Mouse (Mus musculus) R1 (cell line): ENCODE results near the gene Vwa2.

ENCODE experiments used
- DNase-seq: peaks from one replicate; pipeline ENCODE4 v3.0.0-alpha.2; 2018; ENCODE audit warnings: low read depth, low spot score

The Vwa2 gene

DNA sequence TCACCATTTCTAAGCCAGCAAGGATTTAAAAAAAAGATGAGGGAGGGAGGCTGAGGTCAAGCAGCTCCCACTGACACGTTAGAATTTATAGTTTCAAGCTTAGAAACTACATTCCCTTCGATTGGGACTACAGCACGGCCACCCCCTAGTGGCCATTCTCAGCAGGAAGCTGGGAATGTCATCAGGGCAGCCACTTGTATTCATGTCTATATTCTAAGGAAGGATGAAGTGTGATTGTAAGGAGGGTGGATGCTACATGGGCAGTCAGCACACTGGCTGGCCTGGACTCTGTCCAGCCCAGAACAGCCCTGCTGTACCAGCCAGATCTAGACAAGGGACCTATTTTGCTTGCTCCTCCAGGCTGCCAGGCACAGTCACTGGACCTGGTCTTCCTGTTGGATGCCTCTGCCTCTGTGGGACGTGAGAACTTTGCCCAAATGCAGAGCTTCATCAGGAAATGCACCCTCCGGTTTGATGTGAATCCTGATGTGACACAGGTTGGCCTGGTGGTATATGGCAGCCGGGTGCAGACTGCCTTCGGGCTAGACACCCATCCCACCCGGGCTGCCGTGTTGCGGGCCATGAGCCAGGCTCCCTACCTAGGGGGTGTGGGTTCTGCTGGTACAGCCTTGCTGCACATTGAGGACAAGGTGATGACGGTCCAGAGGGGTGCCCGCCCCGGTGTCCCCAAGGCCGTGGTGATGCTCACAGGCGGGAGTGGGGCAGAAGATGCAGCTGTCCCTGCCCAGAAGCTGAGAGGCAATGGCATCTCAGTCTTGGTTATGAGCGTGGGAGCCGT, 34.6 kb downstream of the Vwa2 start:
- peak; percentile 50 for DNase-seq

DNA sequence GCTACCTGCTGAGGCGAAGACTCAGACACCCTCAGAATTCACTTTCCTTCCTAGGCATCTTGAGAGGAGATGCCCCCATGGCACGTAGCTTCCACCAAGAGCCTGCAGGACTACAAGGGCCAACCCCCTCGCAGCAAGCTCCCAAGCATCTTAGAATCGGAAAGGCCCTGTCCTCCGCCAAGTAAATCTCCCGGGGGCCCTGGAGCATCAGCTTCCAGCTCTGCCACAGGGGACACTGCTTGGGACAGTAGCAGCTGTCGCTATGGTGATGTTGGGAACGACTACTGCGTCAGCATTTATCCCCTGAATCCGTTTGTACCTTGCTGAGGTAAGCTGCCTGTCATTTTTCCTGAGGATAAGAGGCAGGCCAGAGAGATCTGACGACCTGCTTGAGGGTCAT, 36.5 kb downstream of the Vwa2 start:
- DNase-seq, result no peak

DNA sequence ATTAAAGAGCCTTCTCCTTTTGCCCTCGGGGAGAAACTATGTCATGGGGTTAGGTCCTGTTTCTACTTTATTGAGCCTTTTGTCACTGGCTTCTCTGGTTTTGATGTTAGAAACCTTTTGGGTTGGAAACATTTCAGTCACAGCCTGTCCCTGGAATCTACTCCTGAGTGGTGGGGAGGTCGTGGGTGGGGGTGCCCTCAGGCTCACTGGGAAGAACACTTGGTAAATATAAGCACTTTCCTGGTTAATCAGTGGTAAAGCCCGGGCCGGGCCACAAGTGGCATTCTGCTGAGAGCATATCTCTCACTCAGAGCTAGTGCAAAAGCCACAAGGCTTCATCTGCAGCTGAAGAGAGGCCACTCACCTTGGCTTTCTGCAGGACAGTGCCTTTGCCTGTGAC, 39.7 kb downstream of the Vwa2 start:
- DNase-seq, result no peak

DNA sequence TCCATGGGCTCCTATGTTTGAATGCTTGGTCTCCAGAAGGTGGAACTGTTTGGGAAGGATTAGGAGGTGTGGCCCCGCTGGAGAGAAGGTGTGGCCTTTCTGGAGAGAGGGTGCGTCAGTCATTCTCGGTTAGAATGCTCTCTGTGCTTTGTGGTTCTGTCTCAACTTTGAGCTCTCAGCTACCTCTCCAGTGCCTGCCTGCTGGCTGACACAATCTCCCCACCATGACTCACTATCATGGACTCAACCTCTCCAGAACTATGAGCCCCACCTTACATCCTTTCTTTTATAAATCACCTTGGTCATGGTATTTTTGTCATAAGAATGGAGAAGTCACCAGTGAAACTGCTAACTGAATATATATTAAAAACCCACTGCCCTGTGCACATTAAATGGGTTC, 40.6 kb downstream of the Vwa2 start:
- DNase-seq, result peak; percentile 38

DNA sequence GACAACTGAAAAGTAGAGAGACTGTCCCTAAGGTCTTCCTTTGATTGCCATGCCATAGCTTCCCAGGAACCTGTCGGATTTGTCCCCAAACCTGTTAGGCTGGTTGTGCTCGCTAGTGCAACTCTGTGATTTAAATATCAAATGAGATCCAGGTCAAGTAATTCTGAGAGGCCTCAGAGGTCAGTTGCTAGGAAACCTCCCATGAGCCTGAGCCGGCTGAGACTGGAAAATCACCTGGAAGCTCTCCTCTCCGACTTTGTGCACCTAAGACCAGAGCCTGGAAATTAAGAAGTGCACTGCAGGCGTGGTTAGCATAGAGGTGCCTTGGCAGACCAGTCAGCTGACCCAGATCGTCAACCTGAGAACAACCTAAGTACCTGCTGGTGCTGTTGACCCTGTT, 41.0 kb downstream of the Vwa2 start:
- DNase-seq, result peak; percentile 91

DNA sequence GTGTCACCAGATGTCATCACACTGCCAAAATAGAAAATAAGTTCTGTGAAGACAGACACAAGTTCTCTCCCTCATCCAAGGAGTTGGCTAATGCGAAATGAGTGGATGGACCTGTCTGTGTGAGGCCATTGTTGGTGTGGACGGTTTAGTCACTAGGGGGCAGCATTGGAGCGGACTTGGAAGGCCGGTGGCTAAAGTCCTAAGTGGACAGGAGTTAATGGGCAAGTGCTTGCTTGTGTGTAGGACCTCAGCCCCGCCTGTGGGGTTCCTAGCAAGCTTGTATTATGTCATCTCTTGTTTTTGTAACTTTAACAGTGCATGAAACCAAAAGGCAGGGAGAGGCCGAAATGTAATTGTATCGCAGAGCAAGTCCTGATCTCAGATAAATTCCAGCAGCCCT, 45.6 kb downstream of the Vwa2 start:
- DNase-seq, result peak; percentile 75

DNA sequence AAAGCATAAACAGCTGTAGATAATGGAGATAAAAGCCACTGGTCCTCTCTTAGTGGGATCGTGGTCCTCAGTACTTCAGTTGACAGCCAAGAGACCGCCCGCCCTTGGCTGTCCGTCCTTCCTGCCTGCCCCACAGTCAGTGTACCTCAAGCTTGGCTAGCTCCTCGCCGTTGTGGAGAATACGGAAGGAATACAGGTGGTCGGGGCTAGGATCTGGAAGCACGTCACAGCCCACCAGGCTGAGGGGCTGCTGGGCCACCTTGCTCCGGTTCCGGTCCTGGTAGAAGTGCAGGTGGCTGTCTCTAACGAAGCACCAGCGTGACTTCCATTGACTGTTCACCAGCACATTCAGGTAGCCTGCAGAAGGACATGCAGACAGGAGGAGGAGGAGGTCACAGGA, 46.2 kb downstream of the Vwa2 start:
- no peak for DNase-seq

DNA sequence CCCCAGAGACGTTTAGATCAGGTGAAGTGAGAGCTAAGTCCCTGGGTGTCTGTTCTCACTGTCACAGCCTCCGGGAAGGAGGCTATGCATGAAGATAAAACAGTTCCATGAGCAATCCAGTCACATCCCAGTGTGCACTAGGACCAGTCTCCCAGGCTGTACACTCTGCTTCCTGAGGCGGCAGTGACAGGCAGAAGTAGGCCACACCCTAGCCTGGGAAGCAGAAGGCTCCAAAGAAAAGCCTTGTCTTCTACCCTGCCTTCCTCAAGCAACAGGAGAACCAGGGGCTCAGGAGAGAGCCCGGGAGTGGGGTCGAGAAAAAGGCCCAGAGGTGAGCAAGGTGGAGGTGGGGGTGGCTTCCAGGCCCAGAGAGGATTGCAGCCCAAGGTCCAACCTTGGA, 47.7 kb downstream of the Vwa2 start:
- DNase-seq, result no peak

DNA sequence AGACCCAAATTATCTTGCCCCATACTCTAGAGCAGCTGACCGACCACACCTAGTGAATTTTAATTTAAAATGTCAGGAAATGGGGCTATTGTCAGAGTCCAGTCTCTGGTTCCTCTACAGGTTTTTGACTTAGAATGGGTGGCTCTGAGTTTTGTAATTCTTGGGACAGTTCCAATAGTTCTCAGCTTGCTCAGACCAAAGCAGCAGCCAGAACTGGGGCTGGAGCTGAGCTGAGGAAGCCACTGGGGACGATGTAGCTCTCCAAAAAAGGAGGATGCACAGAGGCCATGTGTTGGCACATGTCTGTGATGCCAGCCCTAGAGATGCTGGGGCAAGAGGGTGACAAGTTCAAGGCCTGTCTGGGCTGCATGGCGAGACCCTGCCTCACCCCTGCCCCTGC, 55.3 kb downstream of the Vwa2 start:
- no peak for DNase-seq

DNA sequence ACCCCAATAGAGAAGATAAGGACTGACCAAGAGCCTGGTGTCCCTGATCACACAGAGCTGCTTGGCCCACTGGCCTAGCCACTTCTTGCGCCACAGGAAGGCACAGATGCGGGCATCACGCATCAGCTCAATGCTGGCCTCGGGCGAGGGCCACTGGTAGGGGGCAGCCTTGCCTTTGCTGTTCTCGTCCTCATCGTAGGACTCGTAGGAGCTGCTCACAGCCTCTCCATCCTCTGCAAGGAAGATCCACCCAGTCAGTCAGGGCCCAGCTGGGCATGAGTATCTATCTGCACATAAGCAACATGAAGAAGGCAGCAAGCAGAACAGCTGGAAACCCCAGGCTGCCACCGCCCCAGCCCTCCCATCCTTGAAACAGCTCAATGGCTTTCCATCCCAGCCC, 56.0 kb downstream of the Vwa2 start:
- DNase-seq, result no peak

DNA sequence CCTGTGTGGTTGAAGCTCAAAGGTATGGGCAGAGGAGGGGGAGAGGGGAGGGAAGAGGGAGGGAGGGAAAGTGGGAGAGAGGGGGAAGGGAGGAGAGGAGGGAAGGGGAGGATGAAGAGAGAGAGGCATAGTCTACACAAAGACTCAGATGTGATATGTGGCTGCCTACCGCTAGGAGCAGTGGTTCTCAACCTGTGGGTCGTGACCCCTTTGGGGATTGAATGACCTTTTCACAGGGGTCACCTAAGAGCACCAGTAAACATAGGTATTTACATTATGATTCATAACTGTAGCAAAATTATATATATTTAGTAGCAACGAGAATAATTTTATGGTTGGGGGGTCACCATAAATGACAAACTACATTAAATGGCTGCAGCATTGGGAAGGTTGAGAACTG, 59.8 kb downstream of the Vwa2 start:
- DNase-seq, result no peak

DNA sequence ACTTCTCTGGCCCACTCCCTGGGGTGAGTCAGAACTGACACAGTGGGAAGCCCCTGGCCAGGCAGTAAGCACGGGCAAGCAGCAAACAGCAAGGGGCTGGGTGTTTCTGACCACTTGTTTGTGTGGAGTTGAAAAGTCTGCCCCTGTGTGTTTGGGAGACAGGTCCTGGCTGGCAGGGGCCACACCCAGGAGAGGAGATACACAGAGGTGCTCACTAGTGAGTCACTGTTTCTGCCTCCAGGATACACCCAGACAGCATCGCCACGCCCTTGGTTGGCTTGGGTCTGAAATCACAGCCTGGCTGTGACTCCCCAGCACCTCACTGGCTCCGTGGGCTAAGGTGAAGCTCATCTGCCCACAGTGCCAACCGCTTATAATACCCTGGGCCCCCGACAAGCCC, 61.1 kb downstream of the Vwa2 start:
- DNase-seq, result peak; percentile 38

DNA sequence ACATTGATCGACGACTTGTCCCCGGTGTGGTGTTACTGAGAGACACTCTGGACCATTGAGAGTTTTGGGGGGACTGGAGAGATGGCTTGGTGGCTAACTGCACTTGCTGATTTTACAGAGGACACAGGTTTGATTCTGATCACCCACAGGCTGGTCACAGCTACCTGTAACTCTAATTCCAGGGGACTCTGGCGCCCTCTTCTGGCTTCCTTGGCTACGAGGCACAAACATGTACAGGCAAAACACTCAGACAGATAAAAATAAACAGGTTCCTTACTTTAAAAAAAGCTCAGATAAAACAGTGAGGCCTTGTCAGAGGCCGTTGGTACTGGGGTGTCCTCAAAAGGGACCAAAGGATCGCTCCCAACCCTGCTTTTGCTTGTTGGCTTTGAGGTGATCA, 61.7 kb downstream of the Vwa2 start:
- DNase-seq, result peak; percentile 79

DNA sequence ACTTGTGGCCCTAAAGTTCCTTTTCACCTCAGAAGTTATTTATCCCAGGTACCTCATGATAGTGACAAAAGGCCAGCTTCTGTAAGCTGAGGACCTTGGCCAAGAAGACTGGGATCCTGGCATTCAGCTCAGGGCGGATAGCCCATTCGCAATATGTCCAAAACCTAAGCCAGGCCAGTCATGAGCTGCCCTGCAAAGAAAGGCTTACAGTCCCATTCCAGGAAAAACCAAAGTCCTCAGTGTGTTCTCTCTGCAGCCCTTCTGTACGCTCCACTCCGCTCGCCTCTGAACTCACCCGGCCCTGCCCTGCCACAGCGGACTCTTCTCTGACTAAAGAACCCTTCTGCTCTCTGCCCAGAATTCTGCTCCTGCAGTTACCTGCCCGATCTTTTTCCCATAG, 62.2 kb downstream of the Vwa2 start:
- DNase-seq, result no peak

DNA sequence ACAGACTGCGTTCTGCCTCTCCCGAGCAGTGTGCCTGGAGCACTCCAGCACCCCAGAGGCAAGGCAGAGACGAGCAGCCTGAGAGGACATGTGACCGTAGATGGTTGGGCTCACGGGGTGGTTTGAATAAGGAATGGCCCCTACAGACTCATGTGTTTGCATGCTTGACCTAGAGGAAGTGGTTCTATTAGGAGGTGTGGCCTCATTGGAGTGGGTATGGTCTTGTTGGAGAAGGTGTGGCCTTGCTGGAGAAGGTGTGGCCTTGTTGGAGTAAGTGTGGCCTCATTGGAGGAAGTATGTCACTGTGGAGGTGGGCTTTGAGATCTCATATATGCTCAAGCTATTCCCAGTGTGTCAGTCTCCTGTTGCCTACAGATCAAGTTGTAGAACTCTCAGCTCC, 63.9 kb downstream of the Vwa2 start:
- peak; percentile 77 for DNase-seq

DNA sequence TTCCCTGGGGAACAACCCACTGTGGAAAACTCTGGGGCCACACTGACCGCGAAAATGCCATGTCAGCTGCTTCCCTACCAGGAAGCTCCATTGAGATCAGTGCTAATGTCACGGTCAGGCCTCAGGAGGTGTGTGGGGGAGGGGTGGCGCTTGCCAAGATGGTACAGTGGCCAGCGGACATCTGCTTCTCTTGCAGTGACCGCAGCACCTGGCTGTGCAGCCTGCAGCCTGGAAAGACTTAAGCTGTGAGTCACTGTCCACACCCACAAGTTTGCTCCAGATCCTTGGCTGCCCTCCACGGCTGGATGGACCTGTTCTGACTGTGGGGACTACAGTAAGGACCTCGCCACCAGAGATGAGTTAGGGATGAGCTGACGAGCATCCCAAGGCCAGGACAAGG, 65.8 kb downstream of the Vwa2 start:
- DNase-seq, result no peak

DNA sequence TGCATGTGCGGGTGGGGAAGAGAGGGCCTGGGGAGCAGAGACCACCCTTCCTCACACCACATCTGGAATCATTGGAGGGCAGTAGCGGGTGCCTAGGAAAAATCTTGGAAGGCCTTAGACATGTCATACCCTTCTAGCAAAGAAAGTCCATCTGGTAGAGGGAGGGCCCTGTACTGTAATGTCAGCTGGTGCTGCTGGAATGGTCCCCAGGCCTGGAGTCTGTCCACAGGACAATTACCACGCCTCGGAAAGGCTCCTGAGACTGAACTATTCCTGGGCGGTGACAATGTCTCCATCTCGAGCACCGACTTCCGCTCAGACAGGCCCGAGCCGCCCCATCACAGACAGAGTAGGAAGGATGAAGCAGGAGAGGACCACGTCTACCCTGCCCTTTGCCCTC, 66.5 kb downstream of the Vwa2 start:
- DNase-seq, result no peak

DNA sequence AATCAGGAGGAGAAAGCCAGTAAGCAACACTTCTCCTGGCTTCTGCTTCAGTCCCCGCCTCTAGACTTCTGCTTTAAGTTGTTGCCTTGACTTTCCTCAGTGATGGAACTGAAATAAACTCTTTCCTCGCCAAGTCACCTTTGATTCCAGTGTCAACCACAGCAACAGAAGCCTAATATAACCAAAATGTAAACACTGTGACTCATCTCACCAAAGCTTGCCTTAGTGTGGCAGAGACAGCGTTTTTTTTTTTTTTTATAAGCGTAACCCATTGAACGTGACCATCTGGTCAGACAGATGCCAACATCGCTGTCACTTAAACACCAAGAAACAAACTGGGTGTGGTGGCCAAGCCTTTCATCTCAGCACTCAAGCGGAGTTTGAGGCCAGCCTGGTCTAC, 68.2 kb downstream of the Vwa2 start:
- DNase-seq, result no peak

DNA sequence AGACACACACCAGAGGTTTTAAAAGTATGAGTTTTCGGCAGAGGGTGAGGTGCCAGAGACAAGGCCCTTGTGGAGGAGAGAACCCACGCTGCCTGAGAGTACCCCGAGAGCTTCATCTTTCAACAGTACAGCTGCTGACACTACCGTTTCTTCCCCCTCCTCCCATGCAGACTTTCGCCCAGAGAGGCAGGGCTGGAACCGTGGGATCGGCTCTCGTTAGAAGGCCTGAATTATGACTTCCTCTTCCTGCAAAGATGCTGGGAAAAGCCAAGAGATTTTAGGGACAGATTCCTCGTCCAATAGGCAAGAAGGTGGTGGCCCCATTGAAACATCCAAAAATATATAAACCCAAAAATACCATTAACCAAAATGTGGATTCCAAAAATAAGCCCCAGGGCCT, 70.2 kb downstream of the Vwa2 start:
- no peak for DNase-seq

DNA sequence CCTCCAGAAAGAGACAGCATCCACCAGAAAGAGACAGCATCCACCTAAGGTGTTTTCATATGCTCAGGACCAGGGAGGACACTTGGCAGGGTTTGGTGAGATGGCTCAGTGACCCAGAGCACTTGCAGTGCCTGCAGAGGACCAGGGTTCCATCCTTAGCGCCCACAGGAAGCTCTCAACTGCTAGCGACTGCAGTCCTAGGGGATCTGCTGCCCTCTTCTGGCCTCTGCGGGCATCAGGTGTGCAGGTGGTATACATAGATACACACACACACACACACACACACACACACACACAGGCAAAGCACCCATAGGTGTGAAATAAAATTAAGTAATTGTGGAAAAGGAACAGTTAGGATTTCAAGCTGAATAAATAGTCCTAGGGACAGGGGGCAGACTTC, 70.8 kb downstream of the Vwa2 start:
- DNase-seq, result peak; percentile 28

DNA sequence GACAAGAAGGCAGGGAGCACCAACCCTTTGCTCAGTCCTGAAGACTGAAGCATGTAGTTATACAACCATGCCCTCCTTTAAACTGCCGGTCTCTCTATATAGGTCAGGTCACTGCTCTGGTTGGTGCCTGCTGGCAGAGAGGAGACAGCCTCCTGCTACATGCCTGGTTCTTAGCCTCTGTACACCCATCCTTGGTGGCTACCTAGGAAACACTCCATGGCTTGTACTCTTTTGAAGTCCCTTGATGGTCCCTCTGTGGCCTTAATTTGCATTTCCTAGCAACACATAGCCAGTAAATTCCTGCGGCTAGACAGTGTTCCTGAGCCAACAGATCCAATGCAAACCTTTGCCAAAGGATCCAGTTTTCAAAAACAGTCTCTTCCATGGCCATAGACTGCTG, 71.6 kb downstream of the Vwa2 start:
- no peak for DNase-seq

DNA sequence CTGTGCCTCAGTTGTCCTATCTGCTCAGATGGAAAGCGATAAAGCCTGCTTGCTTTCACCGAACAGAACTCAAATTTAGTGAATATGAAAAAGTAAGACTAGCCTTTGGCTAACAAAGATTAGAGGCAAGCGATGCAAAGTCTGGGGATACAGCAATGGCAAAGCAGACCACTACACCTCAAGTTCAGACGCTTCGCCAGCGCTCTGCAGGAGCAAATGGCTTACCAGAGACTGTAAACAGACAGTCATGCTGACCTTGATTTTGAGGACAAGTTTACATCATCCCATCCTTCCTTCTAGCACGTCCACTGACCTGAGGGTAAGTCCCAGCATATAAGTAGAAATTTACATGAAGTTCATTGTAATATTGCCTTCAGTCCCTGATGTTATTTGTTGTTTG, 72.2 kb downstream of the Vwa2 start:
- no peak for DNase-seq

DNA sequence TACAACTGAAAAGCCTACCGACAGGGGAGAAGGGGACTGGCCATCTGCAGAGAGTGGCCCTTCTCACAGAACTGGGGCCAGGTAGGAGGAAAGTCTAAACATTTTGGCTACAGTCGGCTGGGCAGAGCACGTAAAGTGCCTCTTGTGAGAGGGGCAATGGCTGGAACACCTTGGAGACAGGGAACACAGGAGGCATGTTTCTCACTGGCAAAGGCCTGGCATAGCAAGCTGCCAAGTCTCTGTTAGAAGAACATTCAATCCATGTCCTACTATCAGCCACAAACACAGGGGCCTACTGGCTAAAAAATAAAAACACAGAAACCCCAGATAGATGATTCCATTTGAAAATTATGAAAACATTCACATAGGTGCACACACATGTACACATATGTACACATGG, 72.7 kb downstream of the Vwa2 start:
- DNase-seq, result no peak

DNA sequence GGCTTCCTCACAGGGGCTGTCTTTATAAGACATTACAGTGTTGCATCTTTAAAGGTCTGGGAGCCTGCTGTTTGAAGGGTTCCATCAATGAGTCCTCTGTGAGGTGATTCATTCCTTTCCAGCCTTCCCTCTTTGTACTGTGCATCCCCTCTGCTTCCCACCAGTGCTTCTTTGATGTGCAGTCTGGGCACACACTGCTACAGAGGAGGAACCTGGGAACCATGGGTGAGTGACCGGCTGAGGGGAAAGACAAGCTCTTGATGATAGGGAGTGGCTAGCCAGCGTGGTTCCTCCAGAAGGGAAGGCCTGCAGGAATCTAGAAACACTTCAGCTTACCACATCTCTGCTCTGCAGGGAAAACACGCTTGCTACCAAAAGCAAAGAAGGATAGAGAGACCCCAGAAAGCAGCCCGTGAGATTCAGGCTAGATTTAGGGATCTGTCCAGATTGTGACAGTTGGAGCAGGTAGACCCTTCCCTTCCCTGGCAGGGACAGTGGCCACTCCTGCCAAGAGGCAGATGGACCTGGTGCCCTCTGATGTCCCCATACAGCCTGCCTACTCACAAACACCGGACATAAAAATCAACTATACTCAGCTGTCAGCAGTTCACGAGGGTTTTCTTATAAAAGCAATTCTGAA, 74.0 kb downstream of the Vwa2 start:
- DNase-seq, result no peak
